Mouse (Mus musculus): ENCODE results near the gene D630003M21Rik.

The D630003M21Rik gene

DNA sequence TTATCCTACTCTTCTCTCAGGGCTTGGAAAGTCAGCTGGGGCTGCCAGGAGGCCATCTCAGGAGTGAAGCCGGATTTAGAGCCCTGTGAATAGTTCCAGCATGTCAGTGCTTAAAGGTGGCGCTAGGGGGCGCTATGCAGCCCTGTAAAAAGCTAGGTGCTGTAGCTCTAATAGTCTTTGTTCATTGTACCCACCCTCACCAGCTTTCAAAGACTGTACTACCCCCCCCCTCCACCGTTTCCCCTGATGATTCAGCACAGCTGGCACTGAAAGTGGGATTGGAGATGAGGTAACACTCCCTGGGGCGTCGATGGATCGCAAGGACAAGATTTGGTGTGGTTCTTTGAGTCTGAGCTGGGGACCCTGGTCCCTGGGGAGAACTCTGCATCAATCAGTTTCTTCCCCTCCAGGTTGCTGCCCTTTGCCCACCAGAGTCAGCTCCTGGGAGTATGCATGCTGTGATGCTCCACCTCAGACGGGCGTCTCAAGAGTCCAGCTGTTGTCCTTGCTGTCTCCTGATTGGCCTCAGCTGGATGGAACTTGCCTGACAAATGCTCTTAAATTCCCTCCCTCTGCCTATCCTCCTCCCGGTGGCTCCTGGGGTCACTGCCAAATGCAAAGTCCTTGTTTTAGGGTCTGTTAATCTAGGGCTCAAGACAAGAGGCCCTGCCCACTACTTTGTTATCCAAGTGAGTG, 33.9 kb downstream of the D630003M21Rik start:
- no peak for DNase-seq (ENCODE audit: low read depth, low spot score)

DNA sequence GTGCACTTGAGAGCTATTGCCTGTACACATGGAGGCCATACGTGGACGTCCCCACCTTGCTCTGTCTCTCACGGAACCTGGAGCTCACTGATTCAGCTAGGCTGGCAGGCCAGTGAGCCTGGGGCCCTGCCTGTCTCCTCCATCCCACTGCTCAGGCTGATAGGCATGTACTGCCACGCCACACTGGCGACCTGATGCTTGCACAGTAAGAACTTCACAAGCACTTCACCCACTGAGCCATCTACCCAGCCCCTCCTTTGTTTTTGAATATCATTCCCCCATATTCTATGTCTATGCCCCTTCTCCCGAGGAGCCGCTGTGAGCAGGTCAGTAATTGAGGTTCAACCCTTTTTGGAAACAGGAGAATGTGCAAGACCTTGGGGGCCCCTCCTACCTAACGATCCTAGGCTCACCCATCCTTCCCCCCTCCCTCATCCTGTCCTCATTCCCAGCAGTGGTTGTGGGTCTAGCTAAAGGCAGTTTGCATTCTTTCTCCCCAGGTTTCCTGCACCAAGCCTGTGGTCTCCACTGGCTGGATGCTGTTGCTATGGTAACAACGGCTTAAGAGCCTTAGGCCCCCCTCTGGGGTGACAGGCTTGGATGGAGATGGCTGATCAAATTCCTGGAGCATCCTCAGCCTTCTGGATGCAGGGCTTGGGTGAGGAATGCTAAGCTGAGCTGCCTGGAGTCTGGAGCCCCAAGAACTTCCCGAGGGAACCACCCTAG, 35.2 kb downstream of the D630003M21Rik start:
- no peak for DNase-seq (ENCODE audit: low read depth, low spot score)

DNA sequence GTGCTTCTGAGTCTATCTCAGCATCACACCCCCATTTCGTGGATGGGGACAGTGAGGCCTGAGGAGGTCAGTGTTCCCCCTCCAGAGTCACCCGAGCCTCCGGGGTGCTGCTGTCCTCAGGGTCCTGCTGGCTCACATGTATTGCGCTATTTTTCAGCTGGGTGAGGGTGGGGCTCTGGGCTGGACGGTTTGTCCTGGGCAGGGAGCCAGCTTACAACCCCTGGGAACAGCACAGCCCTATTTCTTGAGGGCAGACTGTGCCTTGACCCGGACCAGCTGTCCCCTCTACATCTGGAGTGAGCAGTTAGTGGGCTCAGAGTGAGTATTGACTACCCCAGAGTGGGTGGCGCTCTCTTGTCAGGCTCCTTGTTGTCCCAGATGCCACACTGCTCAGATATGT, 37.9 kb downstream of the D630003M21Rik start:
- no peak for DNase-seq (ENCODE audit: low read depth, low spot score)

DNA sequence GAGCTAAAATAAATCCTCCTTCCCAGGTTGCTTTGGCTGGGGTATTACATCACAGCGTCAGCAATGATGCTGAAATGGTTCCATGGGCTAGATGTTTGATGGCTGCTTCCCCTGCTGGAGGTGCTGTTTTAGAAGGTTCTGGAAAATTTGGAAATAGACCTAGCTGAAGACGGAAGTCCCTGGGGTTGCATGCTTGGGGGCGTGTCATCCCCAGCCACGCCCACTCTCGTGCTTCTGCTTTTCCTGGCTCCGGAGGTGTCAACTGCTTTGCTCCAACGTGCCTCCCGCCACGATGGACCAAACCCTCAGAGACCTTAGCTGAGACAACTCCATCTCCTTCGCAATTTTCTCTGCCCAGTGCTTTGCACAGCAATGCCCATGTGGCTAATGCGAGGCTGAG, 39.6 kb downstream of the D630003M21Rik start:
- DNase-seq (ENCODE audit: low read depth, low spot score): no peak

GRCm38 (mm10) chr2:158186206-158186871, 42.7 kb downstream of the D630003M21Rik start:
- DNase-seq (ENCODE audit: low read depth, low spot score): no peak

GRCm38 (mm10) chr2:158183266-158183665, 45.8 kb downstream of the D630003M21Rik start:
- DNase-seq (ENCODE audit: low read depth, low spot score): no peak

DNA sequence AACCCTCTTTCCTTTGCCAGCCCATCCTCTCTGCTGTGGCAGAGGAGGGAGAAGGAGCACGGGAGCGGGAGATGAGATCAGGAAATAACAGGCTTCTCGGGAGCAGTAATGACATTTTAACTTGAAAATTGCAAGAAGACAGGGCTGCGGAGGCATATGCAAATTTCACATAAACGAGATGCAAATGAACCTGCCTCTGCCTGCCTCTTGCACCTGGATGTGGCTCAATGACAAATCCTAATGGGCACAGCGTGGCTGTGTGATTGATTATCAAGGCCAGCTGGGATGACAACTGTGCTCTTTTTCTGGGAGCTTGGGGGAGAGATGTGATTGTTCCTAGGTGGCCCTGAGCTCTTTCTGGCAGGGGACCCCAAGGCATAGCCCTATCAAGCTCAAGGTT, 47.1 kb downstream of the D630003M21Rik start:
- no peak for DNase-seq (ENCODE audit: low read depth, low spot score)

GRCm38 (mm10) chr2:158180797-158181196, 48.2 kb downstream of the D630003M21Rik start:
- no peak for DNase-seq (ENCODE audit: low read depth, low spot score)

DNA sequence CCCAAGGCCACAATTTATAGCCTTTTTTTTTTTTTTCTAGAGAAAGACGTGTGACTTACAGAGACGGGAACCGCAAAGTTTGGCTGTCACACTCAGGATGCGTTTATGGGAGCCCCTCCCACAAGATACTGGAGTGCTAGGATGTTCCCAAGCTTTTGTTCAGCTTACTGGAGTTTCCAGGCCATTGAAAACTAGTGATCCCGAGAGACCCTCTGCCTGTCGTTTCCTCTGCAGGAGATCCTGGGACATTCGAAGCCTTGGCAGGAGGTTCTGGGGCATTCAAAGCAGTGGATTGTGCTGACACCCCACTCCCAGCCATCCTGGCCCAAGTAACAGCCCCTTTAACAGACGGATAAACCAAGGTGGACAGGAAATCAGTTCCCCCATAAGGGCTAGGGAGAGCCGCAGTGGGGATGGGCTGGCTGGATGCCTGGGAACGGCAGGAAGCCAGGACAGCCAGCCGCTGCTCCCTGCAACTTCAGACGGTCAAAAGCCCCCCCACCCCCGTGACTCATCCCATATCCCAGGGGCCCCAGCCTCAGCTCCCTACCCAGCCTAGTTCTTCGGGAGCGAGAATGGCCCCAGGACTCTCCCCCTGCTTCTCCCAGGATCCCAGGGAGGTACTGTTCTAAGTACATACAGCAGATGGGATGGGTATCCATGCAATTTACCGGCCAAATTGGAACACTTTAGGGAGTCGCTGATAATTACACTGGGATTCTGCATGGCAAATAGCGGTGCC, 49.5 kb downstream of the D630003M21Rik start:
- no peak for DNase-seq (ENCODE audit: low read depth, low spot score)

DNA sequence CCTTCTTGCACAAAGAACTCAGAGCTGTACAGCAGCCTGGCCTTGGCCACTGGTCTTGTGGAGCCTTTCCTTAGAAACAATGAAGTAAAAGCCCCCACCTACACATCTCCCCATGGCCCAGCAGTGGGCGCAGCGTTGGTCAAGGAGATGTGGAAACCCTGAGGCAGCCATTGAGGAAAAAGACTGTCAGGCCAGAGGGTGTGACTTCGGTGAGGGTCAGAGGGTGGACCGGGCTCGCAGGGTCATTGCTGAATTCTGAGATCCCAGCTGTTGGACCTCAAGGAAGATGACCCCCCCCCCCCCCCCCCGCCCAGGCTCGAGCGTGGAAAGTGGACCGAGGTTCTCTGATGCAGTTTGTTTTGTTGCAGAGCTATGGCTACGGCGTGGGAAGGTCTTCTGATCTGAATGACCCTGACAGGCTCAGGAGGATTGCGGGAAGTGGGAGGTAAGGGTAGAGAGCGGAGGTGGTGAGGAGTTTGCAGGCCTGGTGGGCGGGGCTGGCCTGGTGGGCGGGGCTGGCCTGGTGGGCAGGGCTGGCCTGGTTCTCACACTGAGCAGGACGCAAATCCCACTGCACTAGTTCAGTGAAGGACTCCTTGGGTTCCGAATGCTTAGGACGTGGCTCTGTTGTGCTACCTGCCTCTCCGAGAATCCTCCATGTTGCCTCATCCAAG, 50.2 kb downstream of the D630003M21Rik start:
- no peak for DNase-seq (ENCODE audit: low read depth, low spot score)

DNA sequence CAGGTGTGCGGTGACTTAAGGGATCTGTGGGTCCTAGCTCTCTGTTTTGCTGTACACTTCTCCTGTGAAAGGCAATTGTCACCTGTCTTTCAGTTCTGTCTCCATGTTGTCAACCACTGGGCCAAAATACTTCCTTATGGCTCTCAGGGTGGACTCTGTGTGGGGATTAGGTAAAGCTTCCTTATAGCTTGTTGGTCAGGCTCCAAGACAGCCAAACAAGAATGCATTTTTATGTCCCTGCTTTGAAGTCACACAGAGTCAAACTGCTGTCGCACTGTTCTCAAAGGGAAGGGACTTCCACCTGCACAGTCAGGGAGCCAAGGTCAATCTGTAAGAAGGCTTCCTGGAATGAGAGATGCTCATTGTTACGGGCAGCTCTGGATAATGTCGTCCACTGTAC, 50.9 kb downstream of the D630003M21Rik start:
- DNase-seq (ENCODE audit: low read depth, low spot score): no peak

- no peak for DNase-seq (ENCODE audit: low read depth, low spot score)
These were observed 51.4 kb downstream of the D630003M21Rik start for GRCm38 (mm10) chr2:158177574-158177973.

- no peak for DNase-seq (ENCODE audit: low read depth, low spot score)
These were observed 52.3 kb downstream of the D630003M21Rik start for GRCm38 (mm10) chr2:158176763-158177162.

DNA sequence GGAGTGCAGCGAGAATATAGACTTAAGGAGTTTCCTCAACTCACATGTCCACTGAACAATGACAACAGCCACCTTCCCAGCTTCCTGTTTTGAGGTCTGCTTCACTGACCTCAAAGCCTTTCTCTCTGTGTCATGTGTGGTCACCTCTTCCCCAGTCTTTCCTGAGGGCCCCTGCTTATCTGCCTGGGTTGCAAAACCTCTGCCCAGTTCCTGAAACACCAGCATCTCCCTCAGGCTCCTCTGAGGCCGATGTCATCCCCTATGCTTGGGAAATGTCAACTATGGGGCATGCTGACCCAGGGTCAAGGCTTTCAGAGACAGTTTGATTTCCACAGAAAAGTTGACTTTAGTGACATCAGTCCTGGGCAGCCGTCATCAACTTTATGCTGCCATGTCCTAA, 53.6 kb downstream of the D630003M21Rik start:
- DNase-seq (ENCODE audit: low read depth, low spot score): no peak

- no peak for DNase-seq (ENCODE audit: low read depth, low spot score)
These were observed 54.1 kb downstream of the D630003M21Rik start for GRCm38 (mm10) chr2:158174958-158175357.

- no peak for DNase-seq (ENCODE audit: low read depth, low spot score)
These were observed 54.6 kb downstream of the D630003M21Rik start for GRCm38 (mm10) chr2:158174438-158174837.

- no peak for DNase-seq (ENCODE audit: low read depth, low spot score)
These were observed 58.6 kb downstream of the D630003M21Rik start for GRCm38 (mm10) chr2:158170394-158170793.

DNA sequence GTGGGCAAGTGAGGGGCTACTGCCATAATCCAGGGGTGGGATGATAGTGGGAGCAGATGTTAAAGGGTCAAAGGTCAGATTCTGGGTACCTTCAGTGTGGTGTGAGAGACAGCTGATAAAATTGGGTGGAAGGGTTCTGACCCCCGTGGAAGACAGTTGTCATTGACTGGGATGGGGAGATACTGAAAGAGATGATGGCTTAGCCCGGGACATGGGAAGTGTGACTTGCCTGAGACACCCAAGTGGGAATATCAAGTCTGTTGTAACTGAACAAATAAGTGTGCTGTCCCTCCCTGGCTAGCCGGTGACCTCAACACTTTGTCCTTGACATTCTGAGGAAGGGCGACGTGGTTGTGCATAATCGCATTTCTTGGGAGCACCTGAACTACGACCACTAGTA, 59.3 kb downstream of the D630003M21Rik start:
- no peak for DNase-seq (ENCODE audit: low read depth, low spot score)

DNA sequence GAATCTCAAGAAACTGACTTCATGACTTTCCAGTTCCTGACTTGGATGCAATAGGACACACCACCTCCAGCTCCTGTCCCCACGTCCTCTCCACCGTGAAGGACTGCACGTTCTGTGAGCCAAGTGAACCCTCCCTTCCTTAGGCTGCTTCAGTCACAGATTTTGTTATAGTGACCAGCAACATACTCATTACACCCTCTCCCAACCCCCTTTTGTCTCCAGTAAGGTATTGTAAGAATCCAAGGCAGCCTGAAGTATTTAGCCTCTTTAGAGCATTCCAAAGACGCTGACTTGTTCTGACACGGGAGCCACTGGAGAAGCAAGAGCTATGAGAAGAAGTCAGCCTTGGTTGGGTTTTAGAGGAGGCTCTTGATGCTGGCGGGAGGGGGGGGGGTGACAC, 59.7 kb downstream of the D630003M21Rik start:
- DNase-seq (ENCODE audit: low read depth, low spot score): no peak

GRCm38 (mm10) chr2:158168741-158169211, 60.2 kb downstream of the D630003M21Rik start:
- no peak for DNase-seq (ENCODE audit: low read depth, low spot score)

DNA sequence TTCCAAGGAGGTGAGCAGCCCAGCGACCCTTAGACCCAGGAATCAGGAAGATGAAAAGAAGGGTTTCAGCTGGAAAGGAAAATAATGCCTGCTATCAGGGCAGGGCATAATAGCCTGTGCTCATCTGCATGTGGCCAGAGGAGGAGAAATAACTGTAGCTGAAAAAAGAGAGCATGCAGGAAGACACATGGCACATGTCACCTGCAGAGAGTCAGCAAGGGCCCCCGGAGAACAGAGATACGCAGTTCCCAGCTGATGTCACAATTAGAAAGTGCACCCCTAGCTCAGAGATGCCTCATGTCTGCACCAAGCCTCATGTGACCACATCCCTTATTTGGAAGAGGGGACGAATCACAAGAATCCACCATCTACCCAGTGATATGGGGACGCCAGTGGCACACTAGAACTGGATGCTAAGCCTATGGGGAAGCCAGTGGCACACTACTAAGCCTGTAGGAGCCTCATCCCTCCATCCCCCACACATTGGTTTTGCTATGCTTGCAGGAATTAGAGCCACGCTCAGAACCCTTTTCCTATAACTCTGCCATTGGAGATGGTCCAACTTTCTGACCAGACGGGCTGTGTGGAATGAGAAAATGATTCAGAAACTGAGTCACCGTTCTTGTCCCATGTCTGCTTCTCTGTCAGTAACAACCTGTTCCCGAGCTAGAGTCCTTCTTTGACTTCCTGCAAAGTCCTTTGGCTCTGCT, 61.4 kb downstream of the D630003M21Rik start:
- no peak for DNase-seq (ENCODE audit: low read depth, low spot score)
